Mouse (Mus musculus) liver, embryonic 14.5 days (tissue): ENCODE data around the gene Me1.

Source experiments
- CTCF ChIP-seq: IDR thresholded peaks from 2 replicates; pipeline ENCODE4 v1.5.1; 2016; ENCODE audit warnings: antibody characterized with exemption, low read depth, control low read depth
- EP300 ChIP-seq: IDR thresholded peaks from 2 replicates; pipeline ENCODE4 v1.6.1; 2016; ENCODE audit warnings: antibody characterized with exemption, low read depth

DNA sequence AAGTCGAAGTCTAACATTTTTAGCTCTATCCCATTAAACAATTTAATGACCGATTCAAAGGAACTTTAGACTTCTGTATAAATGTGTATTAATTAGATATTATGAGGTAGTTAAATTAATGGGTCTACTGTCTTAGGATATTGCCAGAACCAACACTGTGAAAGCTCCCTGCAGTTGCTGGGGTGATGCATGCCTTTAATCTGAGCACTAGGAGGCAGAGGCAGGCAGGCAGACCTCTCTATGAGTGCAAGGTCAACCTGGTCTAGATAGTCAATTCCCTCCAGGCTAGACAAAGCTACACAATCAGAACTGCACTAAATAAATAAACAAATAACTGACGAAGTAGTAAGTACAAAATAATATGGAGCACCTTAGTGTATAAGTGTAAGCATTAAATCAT, 3.1 kb downstream of the Me1 start:
- TF ChIP-seq CTCF (peak; percentile 9; the same call in 1 of the 2 replicates), EP300 (no peak)
